Mouse (Mus musculus) embryonic facial prominence, embryonic 11.5 days (tissue): ENCODE measurements around the gene Tmem266. TPM values are rescaled to one million over a fixed set of nuclear protein-coding genes. Genes with fewer than 3 reads are reported as not detected.

Experiments used
- ATAC-seq: fragments of 200-750 bp; cut with Nextera tagmentation; replicated peaks from 2 replicates; pipeline ENCODE4 v1.8.0; 2017; ENCODE audit warnings: low read depth; ENCODE audit not compliant: insufficient number of reproducible peaks, low FRiP score, low TSS enrichment
- DNase-seq: peaks from one replicate; pipeline ENCODE4 v3.0.0-alpha.2; 2015; ENCODE audit warnings: low spot score
- H3K27ac ChIP-seq: fragments of 300-500 bp; sonication (generic); replicated peaks from 2 replicates; pipeline ENCODE4 v1.5.1; 2014; ENCODE audit warnings: mild to moderate bottlenecking, low read depth, low read length, control low read depth
- H3K27me3 ChIP-seq: fragments of 300-500 bp; sonication (generic); 2 replicates; pipeline ENCODE4 v1.6.1; 2014; ENCODE audit warnings: mild to moderate bottlenecking, low read length, moderate library complexity, mixed read lengths; ENCODE audit not compliant: control insufficient read depth, insufficient read depth
- H3K36me3 ChIP-seq: fragments of 300-500 bp; sonication (generic); replicated peaks from 2 replicates; pipeline ENCODE4 v1.6.1; 2014; ENCODE audit warnings: low read depth, mild to moderate bottlenecking, low read length, moderate library complexity, mixed read lengths; ENCODE audit not compliant: control insufficient read depth, insufficient read depth
- H3K4me1 ChIP-seq: fragments of 300-500 bp; sonication (generic); 2 replicates; pipeline ENCODE4 v1.6.1; 2014; ENCODE audit warnings: low read length, mixed read lengths; ENCODE audit not compliant: control insufficient read depth, insufficient read depth
- H3K4me2 ChIP-seq: fragments of 300-500 bp; sonication (generic); 2 replicates; pipeline ENCODE4 v1.6.1; 2014; ENCODE audit warnings: low read depth, mild to moderate bottlenecking, control low read depth, low read length, moderate library complexity
- H3K4me3 ChIP-seq: fragments of 300-500 bp; sonication (generic); 2 replicates; pipeline ENCODE4 v1.5.1; 2014; ENCODE audit warnings: low read depth, low read length, control low read depth
- H3K9ac ChIP-seq: fragments of 300-500 bp; sonication (generic); replicated peaks from 2 replicates; pipeline ENCODE4 v1.6.1; 2014; ENCODE audit warnings: mild to moderate bottlenecking, control low read depth, low read length
- H3K9me3 ChIP-seq: fragments of 300-500 bp; sonication (generic); replicated peaks from 2 replicates; pipeline ENCODE4 v1.6.1; 2016; ENCODE audit warnings: mild to moderate bottlenecking, low read length, inconsistent platforms, mixed read lengths; ENCODE audit not compliant: control insufficient read depth
- WGBS: fragments of 180-500 bp; shearing (Covaris S2); extraction: QIAGEN DNeasy Blood & Tissue Kit; methylation state at CpG from one replicate; pipeline ENCODE4 v1.1.7; 2014; 5-methylcytosine and 5-hydroxymethylcytosine counted together
- polyA plus RNA-seq: library from polyadenylated mRNA; unstranded; fragments of >200 nt; fragmentation: Nextera tagmentation; extraction: Ambion mirVana; gene quantifications from 2 replicates; pipeline ENCODE4 v1.2.1, GENCODE M21; 2014

The Tmem266 gene
- polyA plus RNA-seq, 1 experiment from 2014 or later: 0.17 TPM

GRCm38 (mm10) chr9:55307066-55307465, 19.6 kb upstream of the Tmem266 start:
- 76% methylated on average over 2 of the region's 2 CpGs for WGBS
- Histone ChIP-seq H3K9me3 (no peaks in the 10 kb centered on the region), H3K4me3 (no peak overlapping the region), H3K9ac (no peak overlapping the region), H3K27me3 (no peaks in the 10 kb centered on the region), H3K27ac (no peak overlapping the region), H3K4me2 (no peak overlapping the region), H3K36me3 (no peaks in the 10 kb centered on the region), H3K4me1 (no peaks in the 10 kb centered on the region)
- DNase-seq (no peak), ATAC-seq (no peak)

GRCm38 (mm10) chr9:55307557-55307956, 19.2 kb upstream of the Tmem266 start:
- Histone ChIP-seq H3K4me1 (no peaks in the 10 kb centered on the region), H3K4me3 (no peak overlapping the region), H3K9me3 (no peaks in the 10 kb centered on the region), H3K27ac (no peak overlapping the region), H3K27me3 (no peaks in the 10 kb centered on the region), H3K36me3 (no peaks in the 10 kb centered on the region), H3K4me2 (no peak overlapping the region), H3K9ac (no peak overlapping the region)
- DNase-seq (no peak), ATAC-seq (no peak)
- 68% methylated on average over 5 of the region's 5 CpGs for WGBS

- H3K36me3 ChIP-seq: no peaks in the 10 kb centered on the region
- H3K27me3 ChIP-seq: no peaks in the 10 kb centered on the region
- no peaks in the 10 kb centered on the region for H3K4me1 ChIP-seq
- no peak overlapping the region for H3K4me3 ChIP-seq
- H3K4me2 ChIP-seq: no peak overlapping the region
- H3K9ac ChIP-seq: no peak overlapping the region
- WGBS: 90% methylated on average over 5 of the region's 5 CpGs
- H3K27ac ChIP-seq: no peak overlapping the region
- DNase-seq: no peak
- no peaks in the 10 kb centered on the region for H3K9me3 ChIP-seq
- ATAC-seq: no peak
Observed at GRCm38 (mm10) chr9:55308455-55308854, 18.3 kb upstream of the Tmem266 start.

- H3K36me3 ChIP-seq: no peaks in the 10 kb centered on the region
- ATAC-seq: peak; percentile 70; the same call in 1 of the 2 replicates
- H3K27me3 ChIP-seq: no peaks in the 10 kb centered on the region
- WGBS: 7% methylated on average over 5 of the region's 5 CpGs
- H3K9me3 ChIP-seq: no peaks in the 10 kb centered on the region
- H3K9ac ChIP-seq: no peak overlapping the region
- no peaks in the 10 kb centered on the region for H3K4me1 ChIP-seq
- peak; percentile 95 for DNase-seq
- H3K27ac ChIP-seq: no peak overlapping the region
- H3K4me3 ChIP-seq: no peak overlapping the region
- no peak overlapping the region for H3K4me2 ChIP-seq
Observed at GRCm38 (mm10) chr9:55311560-55311959, 15.2 kb upstream of the Tmem266 start.

- DNase-seq: no peak
- H3K27ac ChIP-seq: no peak overlapping the region
- no peaks in the 10 kb centered on the region for H3K27me3 ChIP-seq
- no peaks in the 10 kb centered on the region for H3K36me3 ChIP-seq
- no peak overlapping the region for H3K4me2 ChIP-seq
- H3K4me3 ChIP-seq: no peak overlapping the region
- no peak for ATAC-seq
- no peak overlapping the region for H3K9ac ChIP-seq
- 58% methylated on average over 12 of the region's 12 CpGs for WGBS
- no peaks in the 10 kb centered on the region for H3K9me3 ChIP-seq
- H3K4me1 ChIP-seq: no peaks in the 10 kb centered on the region
Observed at GRCm38 (mm10) chr9:55313619-55314261, 13.0 kb upstream of the Tmem266 start.

- Histone ChIP-seq H3K4me3 (no peak overlapping the region), H3K4me2 (no peak overlapping the region), H3K9ac (no peak overlapping the region), H3K36me3 (no peaks in the 10 kb centered on the region), H3K9me3 (no peaks in the 10 kb centered on the region), H3K4me1 (no peaks in the 10 kb centered on the region), H3K27me3 (peaks cover 7% of the 10 kb centered on the region; the same call in 1 of the 2 replicates), H3K27ac (no peak overlapping the region)
- no peak for ATAC-seq
- 75% methylated on average over 1 of the region's 1 CpGs for WGBS
- no peak for DNase-seq
Observed at GRCm38 (mm10) chr9:55322641-55323040, 4.1 kb upstream of the Tmem266 start.

GRCm38 (mm10) chr9:55324085-55324484, 2.6 kb upstream of the Tmem266 start:
- DNase-seq (no peak), ATAC-seq (no peak)
- no peak overlapping the region for H3K27ac ChIP-seq
- WGBS: 53% methylated on average over 8 of the region's 8 CpGs
- H3K9ac ChIP-seq: no peak overlapping the region
- no peak overlapping the region for H3K4me3 ChIP-seq
- no peaks in the 10 kb centered on the region for H3K9me3 ChIP-seq
- peaks cover 17% of the 10 kb centered on the region for H3K27me3 ChIP-seq
- H3K4me2 ChIP-seq: no peak overlapping the region
- H3K4me1 ChIP-seq: no peaks in the 10 kb centered on the region
- H3K36me3 ChIP-seq: no peaks in the 10 kb centered on the region

GRCm38 (mm10) chr9:55324516-55324915, 2.2 kb upstream of the Tmem266 start:
- H3K4me1 ChIP-seq: no peaks in the 10 kb centered on the region
- H3K9me3 ChIP-seq: no peaks in the 10 kb centered on the region
- DNase-seq: no peak
- no peak overlapping the region for H3K27ac ChIP-seq
- WGBS: 48% methylated on average over 10 of the region's 10 CpGs
- H3K9ac ChIP-seq: no peak overlapping the region
- no peak for ATAC-seq
- H3K36me3 ChIP-seq: no peaks in the 10 kb centered on the region
- H3K4me2 ChIP-seq: no peak overlapping the region
- H3K4me3 ChIP-seq: no peak overlapping the region
- H3K27me3 ChIP-seq: peaks cover 17% of the 10 kb centered on the region
